Mouse (Mus musculus): ENCODE measurements around the gene Tbc1d16. TPM values are rescaled to one million over a fixed set of nuclear protein-coding genes. Genes with fewer than 3 reads are reported as not detected.

Tbc1d16 gene
- polyA plus RNA-seq, 1 experiment = 5.8 TPM

GRCm38 (mm10) chr11:119162959-119163733, 65.2 kb downstream of the Tbc1d16 start:
- Histone ChIP-seq H3K4me3 (ENCODE audit: insufficient read depth, low read length) (no peak overlapping the region), H3K27ac (ENCODE audit: insufficient read depth, low read depth, low read length) (no peak overlapping the region), H3K4me1 (ENCODE audit: control insufficient read depth, insufficient read depth, low read length) (peaks cover 28% of the 10 kb centered on the region)
- TF ChIP-seq CTCF (IDR thresholded peaks at IDR 0.05; ENCODE audit: low read depth, low read length) = no peak
- no peak for TF ChIP-seq POLR2A (IDR thresholded peaks at IDR 0.05; ENCODE audit: borderline replicate concordance, low read depth, low read length)

- no peak overlapping the region for H3K27ac ChIP-seq (ENCODE audit: insufficient read depth, low read depth, low read length)
- H3K4me1 ChIP-seq (ENCODE audit: control insufficient read depth, insufficient read depth, low read length) = peaks cover 28% of the 10 kb centered on the region
- TF ChIP-seq POLR2A (IDR thresholded peaks at IDR 0.05; ENCODE audit: borderline replicate concordance, low read depth, low read length) (no peak), CTCF (IDR thresholded peaks at IDR 0.05; ENCODE audit: low read depth, low read length) (no peak)
- no peak overlapping the region for H3K4me3 ChIP-seq (ENCODE audit: insufficient read depth, low read length)
Measured at GRCm38 (mm10) chr11:119161665-119162064, 66.6 kb downstream of the Tbc1d16 start.

GRCm38 (mm10) chr11:119160050-119160449, 68.2 kb downstream of the Tbc1d16 start:
- TF ChIP-seq POLR2A (IDR thresholded peaks at IDR 0.05; ENCODE audit: borderline replicate concordance, low read depth, low read length) (no peak), CTCF (IDR thresholded peaks at IDR 0.05; ENCODE audit: low read depth, low read length) (no peak)
- H3K4me1 ChIP-seq (ENCODE audit: control insufficient read depth, insufficient read depth, low read length) = peaks cover 15% of the 10 kb centered on the region
- H3K27ac ChIP-seq (ENCODE audit: insufficient read depth, low read depth, low read length) = no peak overlapping the region
- H3K4me3 ChIP-seq (ENCODE audit: insufficient read depth, low read length) = no peak overlapping the region

DNA sequence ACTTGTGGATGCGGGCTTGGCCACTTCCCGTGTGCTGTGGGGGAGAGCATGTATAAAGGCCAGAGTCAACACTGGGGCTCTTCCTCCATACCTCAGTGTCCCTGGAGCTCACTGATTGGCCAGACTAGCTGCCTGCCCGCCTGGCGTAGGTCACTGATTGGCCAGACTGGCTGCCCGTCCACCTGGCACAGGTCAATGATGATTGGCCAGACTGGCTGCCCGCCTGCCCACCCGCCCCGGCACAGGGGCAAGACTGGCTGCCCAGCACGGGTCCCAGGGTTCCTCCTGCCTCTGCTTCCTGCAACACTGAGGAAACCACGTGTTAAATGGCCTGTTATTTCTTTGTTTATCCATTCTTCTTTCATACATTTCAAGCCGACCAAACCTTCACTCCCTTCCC, 68.8 kb downstream of the Tbc1d16 start:
- Histone ChIP-seq H3K4me3 (ENCODE audit: insufficient read depth, low read length) (no peak overlapping the region), H3K4me1 (ENCODE audit: control insufficient read depth, insufficient read depth, low read length) (peaks cover 9% of the 10 kb centered on the region), H3K27ac (ENCODE audit: insufficient read depth, low read depth, low read length) (no peak overlapping the region)
- TF ChIP-seq POLR2A (IDR thresholded peaks at IDR 0.05; ENCODE audit: borderline replicate concordance, low read depth, low read length) = no peak
- TF ChIP-seq CTCF (IDR thresholded peaks at IDR 0.05; ENCODE audit: low read depth, low read length) = no peak

DNA sequence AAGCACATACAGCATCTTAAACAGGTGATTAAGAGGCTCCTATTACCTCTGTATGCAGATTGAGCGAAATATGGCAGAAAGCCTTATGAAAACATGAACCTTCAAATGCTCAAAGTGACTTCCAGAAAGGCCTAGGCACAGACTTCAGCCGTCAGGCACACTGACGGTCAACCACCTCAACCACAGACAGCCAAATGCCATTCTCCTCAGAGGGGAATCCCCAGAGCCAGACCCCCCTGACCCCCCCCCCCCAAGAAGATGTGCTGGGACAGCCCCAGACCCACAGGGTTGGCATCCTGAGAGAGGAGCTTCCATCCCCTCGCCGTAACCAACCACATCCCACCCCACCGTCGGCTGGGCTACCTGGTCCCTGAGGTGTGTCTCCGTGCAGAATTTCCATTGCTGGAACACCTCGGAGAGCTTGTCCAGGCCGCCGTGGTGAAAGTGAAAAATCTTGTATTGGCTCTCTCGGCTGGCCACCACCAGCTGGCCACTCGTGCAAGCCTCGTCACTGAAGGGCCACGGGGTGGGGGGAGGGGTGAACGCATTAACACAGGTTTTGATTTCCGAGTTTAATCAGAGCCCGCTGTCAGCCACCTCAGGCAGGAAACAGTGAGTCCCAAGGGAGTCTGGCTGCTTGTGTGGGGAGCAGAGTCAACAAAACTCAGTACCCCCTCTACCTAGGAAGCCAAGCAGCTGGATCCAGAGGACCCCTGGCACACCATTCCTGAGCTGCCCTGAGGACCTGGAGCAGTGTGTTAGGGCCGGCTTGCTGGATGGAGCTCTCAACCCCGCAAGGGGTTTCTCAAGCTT, 70.7 kb downstream of the Tbc1d16 start:
- Histone ChIP-seq H3K4me3 (ENCODE audit: insufficient read depth, low read length) (no peak overlapping the region), H3K27ac (ENCODE audit: insufficient read depth, low read depth, low read length) (no peak overlapping the region), H3K4me1 (ENCODE audit: control insufficient read depth, insufficient read depth, low read length) (peaks cover 7% of the 10 kb centered on the region)
- TF ChIP-seq POLR2A (IDR thresholded peaks at IDR 0.05; ENCODE audit: borderline replicate concordance, low read depth, low read length) (no peak), CTCF (IDR thresholded peaks at IDR 0.05; ENCODE audit: low read depth, low read length) (no peak)

- Histone ChIP-seq H3K27ac (ENCODE audit: insufficient read depth, low read depth, low read length) (no peak overlapping the region), H3K4me3 (ENCODE audit: insufficient read depth, low read length) (no peak overlapping the region), H3K4me1 (ENCODE audit: control insufficient read depth, insufficient read depth, low read length) (peaks cover 12% of the 10 kb centered on the region; the same call in 1 of the 2 replicates)
- TF ChIP-seq CTCF (IDR thresholded peaks at IDR 0.05; ENCODE audit: low read depth, low read length) = no peak
- TF ChIP-seq POLR2A (IDR thresholded peaks at IDR 0.05; ENCODE audit: borderline replicate concordance, low read depth, low read length) = no peak
Measured at GRCm38 (mm10) chr11:119156481-119157254, 71.6 kb downstream of the Tbc1d16 start.

DNA sequence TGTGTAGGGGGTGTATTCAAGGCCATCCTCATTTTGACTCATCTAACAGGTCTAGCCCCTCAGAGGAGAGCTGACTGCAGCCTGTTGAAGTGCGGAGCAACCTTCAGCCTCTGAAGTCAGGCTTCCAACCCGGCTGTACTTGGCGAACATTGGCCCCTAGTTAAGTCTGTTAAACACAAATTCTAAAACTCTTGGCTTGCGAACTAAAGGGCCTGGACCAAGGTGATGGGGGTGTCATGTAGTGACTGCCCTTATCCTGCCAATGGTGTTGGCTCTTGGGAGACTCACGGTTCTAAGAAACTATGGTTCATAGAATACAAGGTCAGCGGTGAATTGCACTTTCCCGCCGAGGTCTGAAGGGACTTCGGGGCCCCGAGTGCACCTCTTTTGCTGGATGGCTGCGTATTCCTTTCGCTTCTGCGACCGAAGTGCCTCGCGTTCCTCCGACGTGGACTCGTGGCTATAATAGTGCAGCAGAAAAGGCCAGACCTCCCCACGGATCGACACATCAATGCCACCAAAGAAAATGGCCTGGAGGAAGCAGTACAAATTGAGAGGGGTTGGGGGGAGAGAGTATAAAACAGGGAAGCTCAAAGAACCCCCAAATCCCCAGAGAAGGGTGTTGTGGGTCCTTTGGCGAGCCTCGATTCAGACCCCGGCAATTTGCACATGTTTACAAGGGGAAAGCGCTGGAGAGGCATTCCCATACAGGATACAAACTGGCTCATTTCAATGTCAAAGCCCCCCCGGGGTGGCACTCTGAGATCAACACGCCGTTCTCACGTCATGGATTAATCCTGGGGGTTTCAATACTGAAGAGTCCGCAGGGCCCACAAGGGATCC, 72.4 kb downstream of the Tbc1d16 start:
- Histone ChIP-seq H3K4me3 (ENCODE audit: insufficient read depth, low read length) (no peak overlapping the region), H3K27ac (ENCODE audit: insufficient read depth, low read depth, low read length) (no peak overlapping the region), H3K4me1 (ENCODE audit: control insufficient read depth, insufficient read depth, low read length) (peaks cover 8% of the 10 kb centered on the region; the same call in 1 of the 2 replicates)
- TF ChIP-seq CTCF (IDR thresholded peaks at IDR 0.05; ENCODE audit: low read depth, low read length) = no peak

- Histone ChIP-seq H3K27ac (ENCODE audit: insufficient read depth, low read depth, low read length) (no peak overlapping the region), H3K4me1 (ENCODE audit: control insufficient read depth, insufficient read depth, low read length) (peaks cover 8% of the 10 kb centered on the region; the same call in 1 of the 2 replicates), H3K4me3 (ENCODE audit: insufficient read depth, low read length) (no peak overlapping the region)
- no peak for TF ChIP-seq CTCF (IDR thresholded peaks at IDR 0.05; ENCODE audit: low read depth, low read length)
- no peak for TF ChIP-seq POLR2A (IDR thresholded peaks at IDR 0.05; ENCODE audit: borderline replicate concordance, low read depth, low read length)
Measured at GRCm38 (mm10) chr11:119152321-119152831, 75.9 kb downstream of the Tbc1d16 start.

All from bone marrow macrophage, adult 2 months (primary cell).